ENCODE assay signal across 9 mouse cellular contexts in genomic region chr8:118951766-118952741, GRCm38 (mm10).
DNase-seq lines count a peak whose midpoint lies in the region; ATAC-seq and TF ChIP-seq lines count a peak whose summit lies in the region.
"Had no signal": no experiment of that assay in that cellular context is flagged by ENCODE, and none has a peak within 500 bp of the region (broad histone marks: within the 10 kb centered on the region; RNA-seq: fewer than 3 reads in every experiment).

No protein-coding gene starts in this region.

- H3K4me1 ChIP-seq in lung, embryonic 14.5 days (ENCODE audit: insufficient read depth) = no peaks in the 10 kb centered on the region
- no peaks in the 10 kb centered on the region for H3K4me1 ChIP-seq in forebrain, embryonic 14.5 days (ENCODE audit: control insufficient read depth, insufficient read depth, low read length)
- no peaks in the 10 kb centered on the region; the same call in 1 of the 2 replicates for H3K4me1 ChIP-seq in neural tube, embryonic 13.5 days (replicated peaks)

- H3K4me3 ChIP-seq in lung, embryonic 14.5 days (ENCODE audit: low read depth, low read length) = no peak overlapping the region
- H3K4me3 ChIP-seq in forebrain, embryonic 14.5 days (ENCODE audit: low read depth, low read length) = no peak overlapping the region
- no peak overlapping the region for H3K4me3 ChIP-seq in neural tube, embryonic 13.5 days

- H3K9me3 ChIP-seq in lung, embryonic 14.5 days (ENCODE audit: low read depth, low read length) = no peaks in the 10 kb centered on the region
- no peaks in the 10 kb centered on the region for H3K9me3 ChIP-seq in forebrain, embryonic 14.5 days (replicated peaks; ENCODE audit: control insufficient read depth, low read length)
- H3K9me3 ChIP-seq in neural tube, embryonic 13.5 days = no peaks in the 10 kb centered on the region

- no peak overlapping the region for H3K9ac ChIP-seq in lung, embryonic 14.5 days
- H3K9ac ChIP-seq in forebrain, embryonic 14.5 days (ENCODE audit: low read length) = no peak overlapping the region
- H3K9ac ChIP-seq in neural tube, embryonic 13.5 days = no peak overlapping the region

- 54% methylated on average over 20 of the region's 20 CpGs for WGBS in lung, embryonic 14.5 days
- 55% methylated on average over 20 of the region's 20 CpGs for WGBS in forebrain, embryonic 14.5 days
- WGBS in neural tube, embryonic 13.5 days = 55% methylated on average over 20 of the region's 20 CpGs

- no peak overlapping the region for H3K4me2 ChIP-seq in lung, embryonic 14.5 days
- no peak overlapping the region for H3K4me2 ChIP-seq in forebrain, embryonic 14.5 days (ENCODE audit: low read length)
- H3K4me2 ChIP-seq in neural tube, embryonic 13.5 days = no peak overlapping the region

- H3K27me3 ChIP-seq in lung, embryonic 14.5 days (ENCODE audit: insufficient read depth, low read length) = no peaks in the 10 kb centered on the region
- no peaks in the 10 kb centered on the region for H3K27me3 ChIP-seq in forebrain, embryonic 14.5 days (replicated peaks; ENCODE audit: control insufficient read depth, insufficient read depth, low read length)
- H3K27me3 ChIP-seq in neural tube, embryonic 13.5 days = no peaks in the 10 kb centered on the region

- peak; percentile 9 for DNase-seq in adrenal gland, postnatal 14 days
- DNase-seq in adrenal gland, postnatal 25 days = no peak
- DNase-seq in lung, embryonic 14.5 days = peak; percentile 81
- no peak for DNase-seq in lung, postnatal 25 days (ENCODE audit: low spot score)
- peak; percentile 70 for DNase-seq in forebrain, embryonic 14.5 days (ENCODE audit: low spot score)
- no peak for DNase-seq in frontal cortex, postnatal 10 days (ENCODE audit: low spot score in 2 of 2)
- DNase-seq: kidney, adult 18-20 months had no signal

- TF ChIP-seq CTCF in lung, embryonic 14.5 days (IDR thresholded peaks at IDR 0.05; ENCODE audit: low read depth) = no peak

- no peak overlapping the region for H3K27ac ChIP-seq in lung, embryonic 14.5 days (ENCODE audit: low read depth)
- no peak overlapping the region for H3K27ac ChIP-seq in forebrain, embryonic 14.5 days (ENCODE audit: low read depth, low read length)
- H3K27ac ChIP-seq in neural tube, embryonic 13.5 days (replicated peaks) = peak overlapping the region; percentile 23; the same call in 1 of the 2 replicates

- no peaks in the 10 kb centered on the region for H3K36me3 ChIP-seq in lung, embryonic 14.5 days (ENCODE audit: insufficient read depth)
- no peaks in the 10 kb centered on the region for H3K36me3 ChIP-seq in forebrain, embryonic 14.5 days (ENCODE audit: control insufficient read depth, insufficient read depth, low read length)
- no peaks in the 10 kb centered on the region for H3K36me3 ChIP-seq in neural tube, embryonic 13.5 days

- no peak for ATAC-seq in lung, embryonic 14.5 days (ENCODE audit: insufficient read depth)
- ATAC-seq in forebrain, embryonic 14.5 days = peak; percentile 20; the same call in 1 of the 2 replicates
- peak; percentile 59 for ATAC-seq in neural tube, embryonic 13.5 days (ENCODE audit: low read depth)
- no peak for ATAC-seq in frontal cortex, adult (ENCODE audit: low TSS enrichment)

Comparison
In these comparisons a context has a peak if more than half of its experiments do, and no peak if none do; other contexts are left out.
1. DNase-seq: peak in adrenal gland, postnatal 14 days (single experiment), lung, embryonic 14.5 days (single experiment) and forebrain, embryonic 14.5 days (single experiment); none in adrenal gland, postnatal 25 days (single experiment), lung, postnatal 25 days (single experiment) and frontal cortex, postnatal 10 days (0 of 2).
2. ATAC-seq: peak in forebrain, embryonic 14.5 days (single experiment) and neural tube, embryonic 13.5 days (single experiment); none in lung, embryonic 14.5 days (single experiment) and frontal cortex, adult (single experiment).